Mouse (Mus musculus): Measurements from ENCODE around the gene Cd180. TPM values are rescaled to one million over a fixed set of nuclear protein-coding genes. Genes with fewer than 3 reads are reported as not detected.

Gene Cd180
- 0.16 TPM for polyA plus RNA-seq (2017; shearing (Covaris generic))

GRCm38 (mm10) chr13:102693341-102693801 lies at the start of gene Cd180:
Gene Cd180 (plus strand): TSS chr13:102693558.

All from activated CD4-positive, CD25-positive, alpha-beta regulatory T cell, adult 9 weeks (primary cell).